Mouse (Mus musculus) olfactory bulb, adult 2 months (tissue): ENCODE measurements at regions not wholly inside any gene's neighbourhood (a gene's known extent, or its start where the extent isn't known, plus 50 kb on each side); places are given as distances from the start of the nearest gene placed in this dataset.

Experiments used
- CTCF ChIP-seq: fragments of 200-500 bp; IDR thresholded peaks from 2 replicates; pipeline ENCODE4 v1.5.1; 2012; ENCODE audit warnings: low read depth, mild to moderate bottlenecking, low read length, moderate library complexity; ENCODE audit not compliant: insufficient read depth
- POLR2A ChIP-seq: fragments of 200-500 bp; IDR thresholded peaks from 2 replicates; pipeline ENCODE4 v1.6.1; 2012; ENCODE audit warnings: mild to moderate bottlenecking, low read depth, low read length, moderate library complexity; ENCODE audit not compliant: insufficient read depth

DNA sequence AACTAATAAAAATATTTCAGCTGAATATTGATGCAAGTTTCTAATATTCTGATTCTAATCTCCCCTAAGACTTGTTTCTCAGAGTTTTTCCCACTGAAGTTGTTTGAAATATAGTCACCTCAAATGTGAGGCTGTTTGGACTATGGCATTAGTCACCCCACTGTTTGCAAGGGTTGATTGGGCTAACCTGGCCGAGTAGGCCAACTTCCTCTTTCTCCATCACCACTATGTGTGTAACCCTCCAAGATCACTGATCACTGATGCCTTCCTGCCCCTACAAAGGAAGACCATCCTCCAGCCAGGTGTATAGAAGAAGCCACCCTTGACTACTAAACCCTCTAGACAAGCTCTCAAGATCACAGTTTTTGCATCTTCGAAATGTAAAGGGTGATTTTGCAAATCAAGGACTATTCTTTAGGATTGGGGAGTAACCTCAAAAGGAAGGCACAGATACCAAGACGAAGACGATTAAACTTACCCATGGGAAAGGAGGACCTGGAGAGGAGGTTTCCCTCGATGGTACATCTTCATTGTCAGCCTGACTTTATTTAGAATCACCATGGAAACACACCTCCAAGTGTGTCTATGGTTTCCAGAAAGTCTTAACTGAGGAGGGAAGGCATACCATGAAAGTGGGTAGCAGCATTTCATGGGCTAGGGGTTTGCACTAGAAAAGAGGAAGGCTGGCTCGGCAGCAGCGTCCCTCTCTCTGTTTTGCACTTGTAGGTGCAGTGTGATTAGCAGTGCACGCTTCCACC is 84.8 kb downstream of the Tmco5 start:
- no peak for TF ChIP-seq CTCF
- TF ChIP-seq POLR2A, result no peak
